Mouse (Mus musculus): ENCODE results near the gene Tusc2.

- TF ChIP-seq CTCF (IDR thresholded peaks at IDR 0.05; ENCODE audit: low read depth), result no peak
- no peak for TF ChIP-seq EP300 (IDR thresholded peaks at IDR 0.05; ENCODE audit: low read depth)
These were observed 38.2 kb downstream of the Tusc2 start for GRCm38 (mm10) chr9:107601275-107601674.
